8 mouse cellular contexts compared by ENCODE assay signal in genomic region chrX:13243133-13244123, GRCm38 (mm10). TPM values are rescaled to one million over a fixed set of nuclear protein-coding genes. Genes with fewer than 3 reads are reported as not detected.
DNase-seq lines count a peak whose midpoint lies in the region; ATAC-seq lines count a peak whose summit lies in the region.

No protein-coding gene starts in this region.

- peak; percentile 47; the same call in 1 of the 2 replicates for ATAC-seq in heart, embryonic 15.5 days (replicated peaks; ENCODE audit: insufficient number of reproducible peaks, insufficient read depth, low FRiP score, low read depth)
- ATAC-seq in limb, embryonic 12.5 days (ENCODE audit: insufficient number of reproducible peaks, insufficient read depth, low FRiP score, low TSS enrichment, low read depth): peak; percentile 45; the same call in 1 of the 2 replicates
- peak; percentile 55 for ATAC-seq in midbrain, embryonic 16.5 days

- no peaks in the 10 kb centered on the region for H3K36me3 ChIP-seq in heart, embryonic 15.5 days
- no peaks in the 10 kb centered on the region for H3K36me3 ChIP-seq in limb, embryonic 12.5 days
- H3K36me3 ChIP-seq in midbrain, embryonic 16.5 days (ENCODE audit: control insufficient read depth, insufficient read depth, low read length): no peaks in the 10 kb centered on the region

- peak overlapping the region; percentile 64 for H3K4me2 ChIP-seq in heart, embryonic 15.5 days
- peak overlapping the region; percentile 55 for H3K4me2 ChIP-seq in limb, embryonic 12.5 days
- peak overlapping the region; percentile 63 for H3K4me2 ChIP-seq in midbrain, embryonic 16.5 days (ENCODE audit: low read length)

- peak overlapping the region; percentile 44 for H3K4me3 ChIP-seq in heart, embryonic 15.5 days
- peak overlapping the region; percentile 26 for H3K4me3 ChIP-seq in limb, embryonic 12.5 days (replicated peaks)
- H3K4me3 ChIP-seq in midbrain, embryonic 16.5 days (ENCODE audit: low read depth, low read length): peak overlapping the region; percentile 42

- peak overlapping the region; percentile 93 for H3K27ac ChIP-seq in heart, embryonic 15.5 days
- peak overlapping the region; percentile 98 for H3K27ac ChIP-seq in limb, embryonic 12.5 days
- peak overlapping the region; percentile 90 for H3K27ac ChIP-seq in midbrain, embryonic 16.5 days (ENCODE audit: low read length)

- peak; percentile 10 for DNase-seq in urinary bladder, postnatal 14 days (ENCODE audit: low spot score)
- DNase-seq in urinary bladder, postnatal 10 days (ENCODE audit: low spot score): no peak
- peak; percentile 11 for DNase-seq in cerebellum, adult 9-11 months
- DNase-seq in right cerebral cortex, adult 18-20 months: no peak
- no peak for DNase-seq in urinary bladder, postnatal 4 days (ENCODE audit: low spot score in 2 of 2)

- peaks cover 2% of the 10 kb centered on the region; the same call in 1 of the 2 replicates for H3K4me1 ChIP-seq in heart, embryonic 15.5 days (replicated peaks)
- H3K4me1 ChIP-seq in limb, embryonic 12.5 days (replicated peaks): peaks cover 13% of the 10 kb centered on the region
- peaks cover 11% of the 10 kb centered on the region for H3K4me1 ChIP-seq in midbrain, embryonic 16.5 days (ENCODE audit: control insufficient read depth, insufficient read depth, low read length)

- H3K9ac ChIP-seq in heart, embryonic 15.5 days: peak overlapping the region; percentile 53
- peak overlapping the region; percentile 50 for H3K9ac ChIP-seq in limb, embryonic 12.5 days (replicated peaks)
- peak overlapping the region; percentile 66 for H3K9ac ChIP-seq in midbrain, embryonic 16.5 days (ENCODE audit: low read depth, low read length)

- H3K9me3 ChIP-seq in heart, embryonic 15.5 days (replicated peaks): no peaks in the 10 kb centered on the region
- no peaks in the 10 kb centered on the region for H3K9me3 ChIP-seq in limb, embryonic 12.5 days
- H3K9me3 ChIP-seq in midbrain, embryonic 16.5 days (replicated peaks; ENCODE audit: control insufficient read depth, low read length, poor library complexity, severe bottlenecking): no peaks in the 10 kb centered on the region

- WGBS in heart, embryonic 15.5 days: 30% methylated on average over 15 of the region's 15 CpGs
- 25% methylated on average over 15 of the region's 15 CpGs for WGBS in limb, embryonic 12.5 days
- WGBS in midbrain, embryonic 16.5 days: 21% methylated on average over 15 of the region's 15 CpGs

- peaks cover 42% of the 10 kb centered on the region for H3K27me3 ChIP-seq in heart, embryonic 15.5 days
- H3K27me3 ChIP-seq in limb, embryonic 12.5 days: peaks cover 39% of the 10 kb centered on the region
- peaks cover under 1% of the 10 kb centered on the region for H3K27me3 ChIP-seq in midbrain, embryonic 16.5 days (ENCODE audit: control insufficient read depth, insufficient read depth, low read depth, low read length)

RNA-seq across cellular contexts. Expression of gene Ddx3x, which starts 37.3 kb away (rescaled TPM):
- 68.6 and 79.6 TPM in 2 replicates for polyA plus RNA-seq in heart, embryonic 15.5 days (2015; fragmentation: Nextera tagmentation; extraction: Ambion mirVana)
- polyA plus RNA-seq in limb, embryonic 12.5 days (2016; fragmentation: Nextera tagmentation; extraction: Ambion mirVana): 180 and 181 TPM in 2 replicates
- polyA plus RNA-seq in midbrain, embryonic 16.5 days (2015; fragmentation: Nextera tagmentation; extraction: Ambion mirVana): 97.9 and 106 TPM in 2 replicates

Comparison
In these comparisons a context has a peak if more than half of its experiments do, and no peak if none do; other contexts are left out.
1. DNase-seq: peak in urinary bladder, postnatal 14 days (single experiment) and cerebellum, adult 9-11 months (single experiment); none in urinary bladder, postnatal 10 days (single experiment), right cerebral cortex, adult 18-20 months (single experiment) and urinary bladder, postnatal 4 days (0 of 2).
2. Peak in every context shown above with its lines, with median percentiles within 50 percentile points of each other: ATAC-seq, H3K27ac ChIP-seq, H3K4me2 ChIP-seq, H3K4me3 ChIP-seq and H3K9ac ChIP-seq.